Mouse (Mus musculus) limb, embryonic 11.5 days (tissue): Measurements from ENCODE around the gene Rapgef1. TPM values are rescaled to one million over a fixed set of nuclear protein-coding genes. Genes with fewer than 3 reads are reported as not detected.
A peak's percentile ranks its signal among the peaks of the same experiment; 100 is the strongest.

ENCODE experiments used
- ATAC-seq: fragments of 200-750 bp; cut with Nextera tagmentation; 2 replicates; pipeline ENCODE4 v1.8.0; 2017; ENCODE audit warnings: low read depth; ENCODE audit not compliant: insufficient number of reproducible peaks, low FRiP score, low TSS enrichment
- DNase-seq: peaks from one replicate; pipeline ENCODE4 v3.0.0-alpha.2; 2015; ENCODE audit warnings: low spot score
- H3K27ac ChIP-seq: fragments of 300-500 bp; sonication (generic); replicated peaks from 2 replicates; pipeline ENCODE4 v1.5.1; 2014; ENCODE audit warnings: low read depth, mild to moderate bottlenecking, low read length
- H3K27me3 ChIP-seq: fragments of 300-500 bp; sonication (generic); 2 replicates; pipeline ENCODE4 v1.6.1; 2014; ENCODE audit warnings: mild to moderate bottlenecking, low read length, mixed read lengths; ENCODE audit not compliant: control insufficient read depth, insufficient read depth
- H3K36me3 ChIP-seq: fragments of 300-500 bp; sonication (generic); 2 replicates; pipeline ENCODE4 v1.6.1; 2014; ENCODE audit warnings: mild to moderate bottlenecking, low read length, moderate library complexity, mixed read lengths; ENCODE audit not compliant: control insufficient read depth, insufficient read depth
- H3K4me1 ChIP-seq: fragments of 300-500 bp; sonication (generic); 2 replicates; pipeline ENCODE4 v1.6.1; 2014; ENCODE audit warnings: low read length, mixed read lengths; ENCODE audit not compliant: control insufficient read depth, insufficient read depth
- H3K4me2 ChIP-seq: fragments of 300-500 bp; sonication (generic); 2 replicates; pipeline ENCODE4 v1.6.1; 2014; ENCODE audit warnings: low read depth, mild to moderate bottlenecking, moderate library complexity; ENCODE audit not compliant: severe bottlenecking
- H3K4me3 ChIP-seq: fragments of 300-500 bp; sonication (generic); 2 replicates; pipeline ENCODE4 v1.5.1; 2014; ENCODE audit warnings: low read depth, low read length
- H3K9ac ChIP-seq: fragments of 300-500 bp; sonication (generic); 2 replicates; pipeline ENCODE4 v1.6.1; 2014; ENCODE audit warnings: mild to moderate bottlenecking, low read length
- H3K9me3 ChIP-seq: fragments of 300-500 bp; sonication (generic); 2 replicates; pipeline ENCODE4 v1.6.1; 2016; ENCODE audit warnings: low read length; ENCODE audit not compliant: control insufficient read depth
- WGBS: fragments of 180-500 bp; shearing (Covaris S2); extraction: QIAGEN DNeasy Blood & Tissue Kit; methylation state at CpG from one replicate; pipeline ENCODE4 v1.1.7; 2014; 5-methylcytosine and 5-hydroxymethylcytosine counted together
- polyA plus RNA-seq: library from polyadenylated mRNA; unstranded; fragments of >200 nt; fragmentation: Nextera tagmentation; extraction: Ambion mirVana; gene quantifications from 2 replicates; pipeline ENCODE4 v1.2.1, GENCODE M21; 2014

Rapgef1 gene
- polyA plus RNA-seq, 1 experiment from 2014 or later = 17.1 TPM

- Histone ChIP-seq H3K27me3 (no peaks in the 10 kb centered on the region), H3K27ac (no peak within 1 kb of the TSS; the same call in 1 of the 2 replicates), H3K9me3 (no peaks in the 10 kb centered on the region), H3K4me1 (peaks cover 2% of the 10 kb centered on the region), H3K4me2 (peak within 1 kb of the TSS; percentile 76), H3K36me3 (peaks cover 18% of the 10 kb centered on the region), H3K4me3 (peak within 1 kb of the TSS; percentile 87), H3K9ac (peak within 1 kb of the TSS; percentile 74)
- DNase-seq (peak; percentile 85), ATAC-seq (peak; percentile 61)
- WGBS = under 1% methylated on average over 45 of the region's 45 CpGs
Measured at GRCm38 (mm10) chr2:29787937-29788681, 168.6 kb downstream of the Rapgef1 start, which contains the start of gene Trub2. TSS of gene Trub2 (minus strand) at chr2:29788502.

Other genes with a start within 250 kb of the Rapgef1 start
- gene Gm13420, start 132.0 kb downstream of the Rapgef1 start, polyA plus RNA-seq = not detected in 2 replicates
- 0.65 TPM in 1 of 2 replicates, not detected in the other for gene Gm13547, start 139.6 kb downstream of the Rapgef1 start, polyA plus RNA-seq
- 42.7 and 45.4 TPM in 2 replicates for gene Coq4, start 167.8 kb downstream of the Rapgef1 start, polyA plus RNA-seq
- gene Trub2, start 168.8 kb downstream of the Rapgef1 start, polyA plus RNA-seq = 32.2 and 36.1 TPM in 2 replicates
- 9.0 and 11.6 TPM in 2 replicates for gene Slc27a4, start 182.9 kb downstream of the Rapgef1 start, polyA plus RNA-seq
- 19.5 and 26.0 TPM in 2 replicates for gene Urm1, start 200.4 kb downstream of the Rapgef1 start, polyA plus RNA-seq
- gene Cercam, start 249.4 kb downstream of the Rapgef1 start, polyA plus RNA-seq = 8.4 and 8.7 TPM in 2 replicates